Mouse (Mus musculus): ENCODE data around the gene Eef2. TPM values are rescaled to one million over a fixed set of nuclear protein-coding genes. Genes with fewer than 3 reads are reported as not detected.
"Not testable (repeated sequence)": the region's sequence is repeated elsewhere in the genome, so short reads cannot be mapped to it uniquely, and the experiment has no call there.

Eef2 gene
- total RNA-seq, 2 experiments from 2014 or later = 892 to 898 TPM

DNA sequence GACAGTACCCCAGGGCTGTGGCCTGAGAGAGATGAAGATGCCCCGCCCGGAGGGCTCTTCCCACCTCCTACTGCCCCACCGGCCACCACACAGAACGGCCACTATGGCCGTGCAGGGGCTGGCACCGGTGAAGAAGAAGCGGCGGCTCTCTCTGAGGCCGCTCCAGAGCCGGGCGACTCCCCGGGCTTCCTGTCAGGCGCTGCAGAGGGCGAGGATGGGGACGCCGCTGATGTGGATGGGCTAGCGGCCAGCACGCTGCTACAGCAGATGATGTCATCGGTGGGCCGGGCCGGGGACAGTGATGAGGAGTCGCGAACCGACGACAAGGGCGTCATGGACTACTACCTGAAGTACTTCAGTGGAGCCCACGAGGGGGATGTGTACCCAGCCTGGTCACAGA is 31.8 kb upstream of the Eef2 start:
- no peak for DNase-seq
- intact Hi-C loops (cut with DNase I; ENCODE audit: low total_unique reads) = no loop called here

DNA sequence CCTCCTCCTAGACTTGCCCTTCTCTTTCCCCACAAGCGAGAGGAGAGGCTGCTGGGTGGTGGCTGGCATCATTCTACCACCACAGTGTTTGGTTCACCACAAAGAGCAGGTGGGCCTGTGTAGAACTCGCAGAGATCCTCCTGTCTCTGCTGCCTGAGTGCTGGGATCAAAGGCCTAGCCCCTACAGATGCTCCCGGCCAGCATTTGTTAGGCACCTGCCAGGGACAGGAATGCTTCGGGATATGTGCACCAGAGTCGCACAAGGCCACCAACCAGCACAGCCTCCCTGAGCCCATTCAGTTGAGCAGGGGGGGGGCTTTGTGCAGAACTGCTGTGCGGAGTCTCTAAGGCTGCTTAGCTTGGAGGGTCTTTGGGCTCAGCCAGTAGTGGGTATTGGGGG is 31.1 kb upstream of the Eef2 start:
- DNase-seq = no peak
- intact Hi-C loops (cut with DNase I; ENCODE audit: low total_unique reads) = no loop called here

DNA sequence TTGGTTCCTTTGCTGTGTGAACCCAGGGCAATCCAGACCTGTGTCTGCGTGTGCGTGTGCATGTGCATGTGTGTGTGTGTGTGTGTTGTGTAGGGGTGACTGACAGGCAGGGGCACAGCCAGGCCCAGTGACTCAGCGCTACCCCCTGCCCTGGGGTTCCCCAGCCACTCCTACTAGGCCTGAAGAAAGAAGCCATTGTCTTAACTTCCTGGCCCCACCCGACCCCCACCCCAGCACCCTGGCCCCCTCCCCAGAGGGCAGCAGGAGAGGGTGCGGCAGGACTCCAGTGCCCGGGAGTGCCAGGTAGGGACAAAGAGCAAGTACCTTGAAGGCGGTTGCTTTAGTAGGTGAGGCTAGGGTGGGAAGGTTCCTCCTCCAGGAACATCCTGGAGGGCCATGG is 30.7 kb upstream of the Eef2 start:
- DNase-seq = no peak
- intact Hi-C loops (cut with DNase I; ENCODE audit: low total_unique reads) = no loop called here

DNA sequence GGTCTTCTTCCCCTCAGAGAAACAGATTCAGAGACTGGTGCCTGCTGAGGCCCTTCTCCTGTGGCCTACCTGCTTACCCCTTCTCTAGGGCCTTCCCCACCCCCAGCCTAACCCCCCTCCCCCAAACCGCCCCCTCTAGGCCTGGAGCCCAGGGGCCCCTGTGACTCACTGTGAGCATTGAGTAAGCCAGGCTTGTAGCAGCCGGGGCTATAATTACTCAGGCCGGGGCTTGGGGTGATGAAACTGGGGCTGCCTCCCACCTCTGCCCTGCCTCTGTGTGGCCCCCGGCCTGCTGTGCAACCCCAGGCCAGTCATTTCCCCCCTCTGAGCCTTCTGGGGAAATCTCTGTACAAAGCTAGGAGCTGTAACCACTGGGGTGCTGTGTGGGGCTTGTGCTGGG is 30.1 kb upstream of the Eef2 start:
- no peak for DNase-seq
- intact Hi-C loops (cut with DNase I; ENCODE audit: low total_unique reads) = no loop called here

DNA sequence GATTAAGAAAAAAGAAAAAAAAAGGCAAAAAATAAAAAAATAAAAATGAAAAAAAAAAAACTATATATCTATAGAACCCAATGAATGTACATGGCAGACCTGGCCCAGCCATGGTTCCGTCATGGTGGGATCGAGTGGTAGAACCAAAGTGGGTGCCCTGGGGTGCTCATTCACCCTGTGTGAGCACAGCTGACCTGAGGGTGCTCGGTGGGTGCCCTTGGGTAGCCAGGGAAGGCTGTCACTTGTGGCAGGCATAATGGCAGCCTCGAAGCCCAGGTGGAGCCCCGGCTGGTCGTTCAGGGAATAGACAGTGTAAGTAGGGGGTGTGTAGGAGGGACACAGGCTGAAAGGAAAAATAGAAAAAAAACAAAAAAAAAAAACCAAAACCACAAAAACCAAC is 25.2 kb upstream of the Eef2 start:
- DNase-seq = no peak
- intact Hi-C loops (cut with DNase I; ENCODE audit: low total_unique reads) = no loop called here

DNA sequence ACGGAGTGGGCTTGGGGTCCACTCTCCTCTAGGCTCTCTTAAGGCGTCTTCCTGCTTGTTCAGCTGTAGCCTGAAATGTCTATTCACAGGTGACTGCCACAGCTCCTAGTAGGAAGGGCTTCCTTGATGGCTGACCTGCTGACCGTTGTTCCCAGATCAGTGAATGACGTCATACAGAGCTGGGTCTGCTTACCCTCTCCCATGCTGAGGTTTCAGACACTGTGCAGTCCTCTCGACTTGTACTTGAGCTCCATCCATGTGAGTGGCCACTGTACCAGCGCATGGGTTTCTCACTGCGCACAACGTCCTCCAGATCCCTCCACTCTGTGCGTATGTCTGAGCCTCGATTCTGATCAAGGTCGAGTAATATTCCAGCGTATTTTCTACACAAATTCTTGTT is 23.8 kb upstream of the Eef2 start:
- DNase-seq = no peak
- intact Hi-C loops (cut with DNase I; ENCODE audit: low total_unique reads) = no loop called here

DNA sequence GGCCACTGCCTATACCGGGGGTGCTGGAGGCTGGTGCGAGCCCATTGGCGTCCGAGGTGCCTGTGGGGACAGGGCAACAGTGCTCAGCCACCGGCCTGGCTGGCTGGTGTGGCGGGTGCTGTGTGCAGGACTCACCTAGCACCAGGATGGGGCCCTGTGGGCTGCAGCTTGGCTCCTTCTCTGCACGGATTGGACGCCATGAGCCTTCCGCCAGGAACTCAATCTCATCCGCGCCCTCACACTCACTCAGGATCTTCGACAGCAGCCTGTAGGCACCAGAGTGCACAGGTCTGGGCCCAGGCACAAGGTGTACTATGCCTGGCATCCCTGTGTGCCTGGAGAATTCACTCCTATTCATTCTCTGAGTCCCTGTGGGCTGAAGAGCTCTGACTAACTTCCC is 22.1 kb upstream of the Eef2 start:
- intact Hi-C loops (cut with DNase I; ENCODE audit: low total_unique reads) = no loop called here
- DNase-seq = no peak

DNA sequence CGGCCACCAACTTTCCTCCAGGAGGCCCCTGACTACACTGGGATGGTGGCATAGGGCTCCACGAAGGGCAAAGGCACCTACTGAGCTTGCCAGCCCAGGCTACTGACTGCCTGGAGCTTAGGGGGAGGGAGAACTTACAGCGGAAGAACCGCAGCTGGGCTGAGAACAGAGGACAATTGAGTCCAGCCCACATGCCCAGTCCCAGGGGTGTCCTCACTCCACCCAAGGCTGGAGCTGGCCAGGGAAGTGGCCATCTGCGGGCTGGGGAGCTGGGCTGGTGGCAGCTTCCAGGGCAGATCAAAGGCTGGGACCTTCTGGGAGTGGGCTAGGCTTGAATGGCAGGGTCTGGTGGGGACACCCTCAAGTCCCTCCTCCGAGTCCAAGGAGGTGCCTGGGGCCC is 21.7 kb upstream of the Eef2 start:
- no peak for DNase-seq
- intact Hi-C loops (cut with DNase I; ENCODE audit: low total_unique reads) = no loop called here

DNA sequence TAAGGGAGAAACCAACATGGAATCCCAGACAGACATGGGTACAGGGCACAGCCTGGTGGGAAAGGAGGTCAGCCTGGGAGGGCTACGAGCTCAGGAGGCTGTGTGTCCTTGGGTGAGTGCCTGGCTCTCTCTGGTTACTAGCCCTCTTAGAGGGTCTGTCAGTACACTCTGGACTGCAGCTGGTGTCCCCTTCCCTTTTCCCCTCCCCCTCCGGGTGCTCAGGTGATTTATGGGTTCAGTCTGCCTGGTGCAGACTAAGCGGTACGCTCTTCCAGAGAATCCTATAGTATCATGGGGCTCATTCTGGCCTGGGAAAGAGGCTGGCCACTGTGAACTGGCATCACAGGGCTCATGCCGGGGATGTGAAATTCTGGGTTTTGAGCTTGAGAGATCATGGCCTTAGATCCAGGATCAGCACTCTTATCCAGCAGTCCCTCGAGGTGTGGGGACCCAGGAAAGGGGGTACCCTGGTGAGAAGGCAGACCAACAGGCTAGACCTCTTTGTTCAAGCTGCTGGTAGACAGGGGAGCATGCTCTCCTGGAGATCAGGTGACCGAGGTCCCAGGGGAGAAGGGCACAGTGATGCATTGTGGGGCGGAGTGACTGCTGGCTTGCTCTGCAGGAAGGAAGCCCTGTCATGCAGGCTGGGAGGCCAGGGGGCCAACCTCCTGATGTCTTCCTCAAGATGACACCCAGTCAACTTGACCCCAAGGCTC is 14.7 kb upstream of the Eef2 start:
- DNase-seq = no peak
- intact Hi-C loops (cut with DNase I; ENCODE audit: low total_unique reads) = loop anchor here (5.0 kb wide), 1 partner anchor 154 kb away; no protein-coding TSS in a partner anchor

DNA sequence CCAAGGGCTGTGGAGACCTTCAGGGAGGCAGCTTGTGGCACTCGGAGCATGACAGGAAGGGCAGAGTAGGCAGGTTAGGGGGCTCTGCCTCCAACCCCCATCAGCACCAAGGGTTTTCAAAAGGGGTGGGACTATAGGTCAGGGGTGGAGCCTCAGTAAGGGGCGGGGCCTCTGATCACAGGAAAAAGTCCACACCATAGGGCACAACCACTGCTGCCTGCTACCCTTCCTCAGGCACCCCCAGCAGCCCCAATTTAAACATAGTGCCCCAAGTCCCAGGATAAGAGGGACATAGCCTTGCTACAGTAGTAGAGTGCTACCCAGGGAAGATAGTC is 14.1 kb upstream of the Eef2 start:
- intact Hi-C loops (cut with DNase I; ENCODE audit: low total_unique reads) = loop anchor here (5.0 kb wide), 1 partner anchor 155 kb away; no protein-coding TSS in a partner anchor
- DNase-seq = no peak

DNA sequence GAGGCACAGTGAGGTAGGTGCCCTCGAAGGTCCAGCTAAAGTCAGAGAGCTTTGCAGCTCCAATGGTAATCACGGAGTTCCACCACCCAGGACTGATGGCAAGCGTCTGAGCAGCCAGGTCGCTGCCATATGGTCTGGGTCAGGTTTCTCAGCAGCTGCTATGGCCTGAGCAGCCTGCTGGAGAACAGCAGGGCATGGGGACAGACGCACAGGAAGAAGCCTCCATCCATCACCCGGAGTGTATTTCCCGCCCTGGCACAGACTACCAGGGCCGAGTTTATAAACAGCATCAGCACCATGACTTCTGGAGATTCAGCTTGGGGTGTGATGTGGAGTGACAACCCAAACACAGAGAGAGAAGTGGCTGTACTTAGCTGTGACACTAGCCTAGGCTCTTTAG is 11.3 kb upstream of the Eef2 start:
- DNase-seq = no peak
- intact Hi-C loops (cut with DNase I; ENCODE audit: low total_unique reads) = no loop called here

DNA sequence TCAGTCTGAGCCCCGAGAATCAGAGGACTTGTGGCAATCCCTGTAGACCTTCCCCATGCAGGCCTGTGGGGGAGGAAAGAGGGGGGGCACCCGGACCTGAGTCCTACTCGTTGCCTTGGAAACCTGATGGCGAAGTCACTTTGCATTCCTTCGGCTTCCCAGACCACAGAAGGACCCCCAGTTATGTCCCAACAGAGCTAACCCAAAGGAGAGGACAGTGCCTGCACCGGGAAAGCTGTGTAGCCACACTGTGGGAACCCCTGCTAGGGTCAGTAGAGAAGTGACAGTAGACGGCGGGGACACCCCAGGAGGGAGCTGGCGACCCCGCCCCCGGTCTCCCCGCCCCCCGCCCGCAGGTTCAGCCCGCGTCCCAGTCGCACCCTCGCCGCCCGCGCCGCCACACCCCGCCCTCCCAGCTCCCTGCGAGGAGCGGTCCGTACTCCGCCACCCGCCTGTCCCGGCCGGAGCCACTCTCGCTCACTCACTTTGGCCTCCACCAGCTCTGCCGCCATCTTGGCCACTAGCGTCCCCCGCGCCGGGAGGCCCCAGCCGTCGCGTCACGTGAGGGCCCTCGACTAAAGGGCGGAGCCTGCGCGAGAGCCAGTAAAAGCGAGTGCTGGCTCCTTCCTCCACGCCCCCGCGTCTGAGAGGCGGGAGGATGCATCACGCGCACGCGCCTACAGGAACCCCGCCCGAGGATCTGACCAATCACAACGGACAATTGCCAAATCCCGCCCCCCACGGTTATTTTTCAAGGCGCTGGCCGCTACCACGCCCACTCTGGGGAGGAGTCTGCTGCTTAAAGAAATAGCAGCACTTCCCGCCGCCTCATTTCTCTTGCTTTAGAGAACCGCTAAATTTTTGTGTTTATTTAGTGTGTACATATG is 9.0 kb upstream of the Eef2 start, which contains the start of gene Pias4:
TSS of gene Pias4 (minus strand) at position 724 of the 887 bp plus-strand sequence.
- peak; percentile 100 for DNase-seq
- intact Hi-C loops (cut with DNase I; ENCODE audit: low total_unique reads) = no loop called here

DNA sequence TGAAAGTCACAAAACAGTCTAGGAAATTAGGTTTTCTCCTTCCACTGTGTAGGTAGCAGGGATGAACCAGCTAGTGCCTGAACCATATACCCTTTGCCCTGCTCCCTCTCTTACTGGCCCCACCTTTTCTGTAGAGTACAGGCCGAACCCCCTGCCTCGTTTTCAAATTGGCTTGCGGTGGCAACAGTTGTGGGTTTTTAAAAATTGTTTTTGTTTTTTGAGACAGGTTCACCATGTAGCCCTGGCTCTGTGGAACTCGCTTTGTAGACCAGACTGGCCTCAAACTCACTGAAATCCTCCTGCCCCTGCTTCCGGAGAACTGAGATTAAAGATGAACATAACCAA is 8.4 kb upstream of the Eef2 start:
- no peak for DNase-seq
- intact Hi-C loops (cut with DNase I; ENCODE audit: low total_unique reads) = no loop called here

DNA sequence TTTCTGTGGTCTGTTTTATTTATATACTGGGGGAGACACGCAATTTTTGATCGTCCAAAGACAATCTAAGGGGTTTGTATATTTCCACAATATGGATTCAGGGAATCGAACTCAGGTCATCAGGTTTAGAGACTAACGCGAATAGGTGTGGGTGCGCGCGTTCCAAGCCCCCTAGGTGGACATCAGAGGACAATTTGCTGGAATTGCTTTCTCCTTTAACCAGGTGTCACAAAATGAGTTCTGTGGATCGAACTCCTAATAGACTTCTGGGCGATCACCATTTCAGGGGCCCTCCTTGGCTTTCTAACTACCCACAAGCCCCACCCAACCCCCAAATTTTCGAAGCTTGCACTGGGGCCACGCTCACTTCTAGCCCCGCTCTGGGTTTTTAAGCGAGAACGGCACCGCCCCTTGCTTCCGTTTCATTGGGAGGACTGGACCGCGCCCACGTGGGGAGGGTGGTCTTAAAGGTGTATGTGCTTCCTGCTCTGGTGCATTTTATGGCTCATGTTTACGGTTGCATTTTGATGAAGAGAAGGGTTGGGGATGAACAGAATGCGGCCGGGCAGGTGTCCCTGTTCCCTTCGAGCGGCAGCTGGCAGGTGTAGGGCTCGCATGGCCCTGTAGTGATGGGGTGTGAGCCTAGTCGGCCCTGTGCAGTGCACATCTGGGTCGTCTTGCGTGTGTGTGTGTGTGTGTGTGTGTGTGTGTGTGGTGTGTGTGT is 7.7 kb upstream of the Eef2 start:
- intact Hi-C loops (cut with DNase I; ENCODE audit: low total_unique reads) = no loop called here

DNA sequence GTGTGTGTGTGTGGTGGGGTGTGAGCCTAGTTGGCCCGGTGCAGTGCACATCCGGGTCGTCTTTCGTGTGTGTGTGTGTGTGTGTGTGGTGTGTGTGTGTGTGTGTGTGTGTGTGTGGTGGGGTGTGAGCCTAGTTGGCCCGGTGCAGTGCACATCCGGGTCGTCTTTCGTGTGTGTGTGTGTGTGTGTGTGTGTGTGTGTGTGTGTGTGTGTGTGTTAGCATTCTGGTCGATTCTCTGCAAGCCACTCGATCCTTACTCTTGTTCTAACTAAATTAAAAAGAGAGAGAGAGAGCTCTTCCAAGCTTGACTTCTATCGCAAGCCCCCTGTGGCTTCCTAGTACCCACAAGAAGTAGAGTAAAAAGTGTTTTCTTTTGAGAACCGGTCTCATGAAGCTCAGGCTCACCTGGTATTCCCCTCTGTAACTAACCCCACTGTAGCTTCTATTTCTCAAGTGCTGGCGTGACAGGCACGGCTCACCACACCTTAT is 7.0 kb upstream of the Eef2 start:
- intact Hi-C loops (cut with DNase I; ENCODE audit: low total_unique reads); DNase-seq: not testable (repeated sequence)

More for the DNA sequence above, 7.7 kb upstream of the Eef2 start:
- peak; percentile 88 for DNase-seq

DNA sequence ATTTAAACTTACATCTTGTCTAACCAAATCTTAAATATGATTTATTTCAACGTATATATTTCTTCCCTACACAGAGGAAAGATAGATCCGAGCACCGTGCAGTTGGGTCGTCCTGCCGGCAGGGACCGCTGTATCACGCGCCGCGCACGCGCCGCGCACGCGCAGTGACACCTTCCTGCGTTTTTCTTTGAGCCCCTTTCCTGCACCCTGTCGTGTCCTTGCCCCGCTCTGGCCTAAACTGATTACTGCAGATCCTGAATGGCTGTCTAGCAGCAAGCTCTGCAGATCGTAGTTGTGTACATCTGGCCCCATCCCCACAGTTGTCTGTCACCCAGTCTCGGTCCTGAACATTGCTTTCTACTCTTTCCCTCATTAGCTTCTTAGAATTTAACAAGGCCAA is 3.3 kb upstream of the Eef2 start:
- intact Hi-C loops (cut with DNase I; ENCODE audit: low total_unique reads) = no loop called here
- DNase-seq = peak; percentile 83

DNA sequence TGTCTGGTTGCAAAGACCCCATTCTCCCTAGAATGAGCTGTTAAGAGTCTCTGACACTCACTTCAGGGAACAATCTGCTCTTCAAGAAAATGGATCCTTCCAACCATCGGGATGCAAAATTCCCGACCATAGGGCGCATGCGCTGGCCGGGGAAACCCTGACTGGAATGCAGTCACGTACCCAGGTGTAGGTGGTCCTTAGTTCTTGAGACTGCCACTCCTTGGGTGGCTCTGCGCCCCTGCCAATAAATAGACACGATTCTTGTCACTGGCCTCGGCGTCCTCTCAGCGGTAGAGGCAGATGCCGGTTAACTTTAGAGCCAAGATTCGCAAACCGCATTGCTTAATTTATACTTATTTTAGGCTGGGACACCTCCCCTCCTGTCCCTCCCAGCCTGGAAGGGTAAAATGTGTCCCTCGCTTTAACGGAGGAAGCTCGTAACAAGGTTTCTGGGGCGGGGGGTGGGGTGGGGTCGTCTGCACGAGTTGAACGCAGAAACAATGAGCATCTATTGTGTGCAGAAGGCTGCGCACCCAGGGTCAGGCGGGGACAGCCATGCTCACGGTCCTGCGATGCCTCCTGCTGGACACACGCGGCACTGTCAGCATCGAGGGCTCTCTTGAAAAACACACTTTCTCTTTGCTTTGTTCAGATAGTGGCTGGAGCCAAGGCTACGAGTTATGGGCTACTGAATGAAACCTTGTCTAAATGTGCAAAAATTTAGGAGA is 1.6 kb upstream of the Eef2 start:
- DNase-seq = peak; percentile 89
- intact Hi-C loops (cut with DNase I; ENCODE audit: low total_unique reads) = no loop called here

DNA sequence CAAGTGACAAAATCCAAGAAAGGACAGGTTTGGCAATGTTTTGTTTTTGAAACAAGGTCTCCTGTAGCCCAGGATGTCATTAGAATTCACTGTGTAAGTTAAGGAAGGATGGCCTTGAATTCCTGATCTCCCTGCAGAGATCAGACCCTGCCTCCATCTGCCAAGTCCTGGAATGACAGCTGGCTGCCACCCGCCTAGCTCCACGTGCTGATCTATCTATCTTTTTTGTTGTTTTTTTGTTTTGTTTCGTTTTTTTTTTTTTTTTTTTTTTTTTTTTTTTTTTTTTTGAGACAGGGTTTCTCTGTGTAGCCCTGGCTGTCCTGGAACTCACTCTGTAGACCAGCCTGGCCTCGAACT is 1.1 kb upstream of the Eef2 start:
- intact Hi-C loops (cut with DNase I; ENCODE audit: low total_unique reads); DNase-seq: not testable (repeated sequence)

DNA sequence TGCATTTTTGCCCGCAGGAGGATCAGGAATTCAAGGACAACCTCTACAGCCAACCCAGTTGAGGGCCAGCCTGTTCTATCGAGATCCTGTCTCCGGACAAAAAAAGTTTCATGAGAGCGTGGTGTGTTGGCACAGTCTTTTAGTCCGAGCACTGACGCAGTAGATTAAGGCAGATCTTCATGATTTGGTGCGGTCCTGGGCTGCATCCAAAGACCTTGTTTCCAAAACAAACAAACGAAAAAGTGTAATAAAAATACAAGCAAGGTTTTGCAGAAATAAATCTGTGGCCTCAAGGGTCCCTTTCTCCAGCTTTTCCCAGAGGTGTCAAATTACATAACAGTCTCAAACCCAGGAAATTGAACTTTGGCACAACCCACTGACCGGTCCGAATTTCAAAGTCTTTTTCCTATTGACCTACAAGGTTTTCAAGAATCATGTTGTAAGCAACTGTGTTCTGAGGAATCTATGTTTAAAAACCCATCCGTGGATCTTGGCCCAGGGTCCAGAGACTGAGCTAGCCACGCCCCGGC is 430 bp upstream of the Eef2 start:
- intact Hi-C loops (cut with DNase I; ENCODE audit: low total_unique reads) = no loop called here
- peak; percentile 61 for DNase-seq
